Mouse (Mus musculus) E14TG2a.4 (cell line): Measurements from ENCODE around the gene Lix1.

Source experiments
- H3K27me3 ChIP-seq: 2 replicates; pipeline ENCODE4 v1.6.1; 2014; ENCODE audit warnings: low read length, control low read depth; ENCODE audit not compliant: insufficient read depth
- H3K36me3 ChIP-seq: 2 replicates; pipeline ENCODE4 v1.6.1; 2014; ENCODE audit warnings: low read length, control low read depth; ENCODE audit not compliant: insufficient read depth
- H3K4me1 ChIP-seq: replicated peaks from 2 replicates; pipeline ENCODE4 v1.6.1; 2014; ENCODE audit warnings: low read depth, low read length, control low read depth
- H3K4me3 ChIP-seq: replicated peaks from 2 replicates; pipeline ENCODE4 v1.5.1; 2014; ENCODE audit warnings: mild to moderate bottlenecking, low read length
- H3K9me3 ChIP-seq: 2 replicates; pipeline ENCODE4 v1.6.1; 2014; ENCODE audit warnings: low read length, control low read depth
- CTCF ChIP-seq: conservative IDR thresholded peaks from 2 replicates; pipeline ENCODE4 v1.5.1; 2014; ENCODE audit warnings: low read length
- NANOG ChIP-seq: IDR thresholded peaks from 2 replicates; pipeline ENCODE4 v1.6.1; 2014; ENCODE audit warnings: borderline replicate concordance, low read length, mixed read lengths
- POU5F1 ChIP-seq: IDR thresholded peaks from 2 replicates; pipeline ENCODE4 v1.6.1; 2014; ENCODE audit warnings: low read length, borderline replicate concordance

Lix1 gene

DNA sequence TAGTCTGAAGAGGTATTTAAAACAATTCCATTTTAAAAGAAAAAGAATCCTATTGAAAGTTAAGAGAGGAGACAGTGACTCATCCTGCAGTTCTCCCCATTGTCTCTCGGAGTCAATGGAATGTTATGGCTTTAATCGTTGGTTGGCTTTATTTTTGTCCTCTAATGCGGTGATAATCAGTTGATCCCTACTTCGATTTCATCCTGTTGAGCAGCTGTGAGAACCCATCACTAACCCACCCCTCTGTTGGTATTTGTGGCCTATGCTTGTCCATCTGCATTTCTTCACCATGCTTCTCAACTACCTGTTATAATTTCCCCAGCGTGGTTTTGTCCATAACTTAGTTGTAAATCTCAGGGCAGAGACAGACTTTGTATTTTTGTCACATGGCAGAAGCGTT lies 5.7 kb downstream of the Lix1 start:
- peaks cover 85% of the 10 kb centered on the region for H3K4me1 ChIP-seq
- H3K27me3 ChIP-seq: no peaks in the 10 kb centered on the region
- H3K36me3 ChIP-seq: no peaks in the 10 kb centered on the region
- no peak for TF ChIP-seq POU5F1
- TF ChIP-seq CTCF: no peak
- peak; percentile 68; the same call in 1 of the 2 replicates for TF ChIP-seq NANOG
- H3K4me3 ChIP-seq: no peak overlapping the region
- no peaks in the 10 kb centered on the region for H3K9me3 ChIP-seq

DNA sequence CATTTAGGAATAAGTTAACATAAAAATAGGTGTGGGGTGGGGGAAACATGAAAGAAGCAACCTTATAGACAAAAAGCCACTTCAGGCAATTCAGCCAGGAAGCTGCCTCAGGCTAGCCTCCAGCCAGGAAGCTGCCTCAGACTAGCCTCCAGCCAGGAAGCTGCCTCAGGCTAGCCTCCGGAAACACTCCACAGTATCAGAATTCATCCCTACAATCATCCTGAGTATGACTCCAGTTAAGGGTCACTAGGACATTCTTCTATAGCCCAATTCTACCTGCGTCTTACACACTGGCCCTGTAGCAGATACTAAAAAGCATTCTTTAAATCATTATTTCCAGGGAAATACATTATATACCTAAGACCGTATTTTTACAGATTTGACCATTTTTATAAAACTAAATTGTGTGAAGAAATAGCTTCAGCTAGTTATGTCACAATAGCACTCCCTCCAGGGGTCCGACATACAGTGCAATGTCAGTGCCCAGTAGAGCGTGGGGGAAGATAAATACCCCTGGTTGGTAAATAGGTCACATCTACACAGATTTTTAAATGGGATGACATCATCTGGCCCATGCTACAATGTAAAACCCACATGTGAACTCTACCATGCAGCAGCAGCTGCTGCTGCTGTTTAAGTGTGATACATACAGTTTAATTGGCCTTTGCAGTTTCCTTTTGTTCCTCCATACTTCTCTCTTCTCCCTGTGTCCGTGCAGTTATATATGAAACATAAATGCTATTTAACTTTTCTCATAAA lies 6.4 kb downstream of the Lix1 start:
- no peak for TF ChIP-seq NANOG
- TF ChIP-seq POU5F1: no peak
- no peak for TF ChIP-seq CTCF
- Histone ChIP-seq H3K36me3 (no peaks in the 10 kb centered on the region), H3K4me1 (peaks cover 87% of the 10 kb centered on the region), H3K27me3 (no peaks in the 10 kb centered on the region), H3K4me3 (no peak overlapping the region), H3K9me3 (no peaks in the 10 kb centered on the region)

DNA sequence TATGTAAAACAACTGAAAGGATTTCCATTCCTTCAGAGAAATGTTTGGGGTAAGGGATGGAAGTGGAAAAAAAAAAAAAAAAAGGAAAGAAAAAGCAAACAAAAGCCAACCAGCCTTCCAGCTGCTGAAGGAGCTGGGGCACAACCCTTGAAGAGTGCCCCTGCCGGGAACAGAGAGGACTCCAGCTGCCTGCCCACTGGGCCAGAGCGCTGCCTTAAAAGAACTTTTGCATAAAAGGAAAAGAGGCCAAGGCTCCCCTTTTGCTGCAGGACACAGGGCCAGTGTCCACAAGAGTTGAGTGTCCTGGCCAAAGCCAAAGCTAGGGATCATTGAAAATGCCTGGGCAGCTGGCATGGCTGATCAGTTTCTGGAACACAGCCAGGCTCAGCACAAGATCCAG lies 7.1 kb downstream of the Lix1 start:
- Histone ChIP-seq H3K36me3 (no peaks in the 10 kb centered on the region), H3K4me3 (no peak overlapping the region), H3K4me1 (peaks cover 87% of the 10 kb centered on the region), H3K9me3 (no peaks in the 10 kb centered on the region), H3K27me3 (no peaks in the 10 kb centered on the region)
- no peak; the same call in 1 of the 2 replicates for TF ChIP-seq CTCF
- TF ChIP-seq NANOG: no peak
- no peak for TF ChIP-seq POU5F1

DNA sequence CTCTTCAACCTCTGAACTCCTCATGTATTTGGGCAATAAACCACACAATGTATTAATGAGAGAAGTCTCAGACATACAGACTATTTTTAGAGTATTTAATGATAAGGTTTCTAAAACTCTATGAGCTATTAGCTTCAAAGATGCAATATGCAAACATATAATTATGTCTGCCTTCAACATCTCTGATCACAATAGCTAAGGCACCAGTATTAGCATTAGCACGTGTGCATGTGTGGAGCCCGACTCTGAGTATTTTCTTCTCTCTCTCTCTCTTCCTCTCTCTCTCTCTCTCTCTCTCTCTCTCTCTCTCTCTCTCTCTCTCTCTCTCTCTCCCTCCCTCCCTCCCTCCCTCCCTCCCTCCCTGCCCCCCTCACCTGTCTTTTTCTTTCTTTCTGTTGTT lies 9.0 kb downstream of the Lix1 start:
- no peak overlapping the region for H3K4me3 ChIP-seq
- TF ChIP-seq CTCF: no peak
- no peak for TF ChIP-seq POU5F1
- no peak for TF ChIP-seq NANOG
- H3K4me1 ChIP-seq: peaks cover 77% of the 10 kb centered on the region
- H3K27me3 ChIP-seq: no peaks in the 10 kb centered on the region
- H3K9me3 ChIP-seq: no peaks in the 10 kb centered on the region
- no peaks in the 10 kb centered on the region for H3K36me3 ChIP-seq

DNA sequence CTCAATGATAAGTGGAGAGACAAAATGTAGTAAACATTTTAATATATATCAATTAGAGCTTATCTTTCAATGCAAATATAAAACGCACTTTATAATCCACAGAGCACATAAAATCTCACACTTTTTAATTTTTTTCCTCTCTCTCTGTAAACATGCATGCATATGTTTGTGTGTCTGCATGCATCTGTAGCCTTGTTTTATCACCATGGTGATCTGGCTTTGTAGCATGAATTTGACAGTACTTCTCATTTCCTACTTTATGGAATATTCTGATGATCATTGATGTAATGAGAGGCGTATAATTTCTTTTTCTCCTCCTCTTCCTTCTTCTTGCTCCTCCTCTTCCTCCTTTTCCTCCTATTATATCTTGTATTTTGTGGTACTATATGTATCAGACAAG lies 9.7 kb downstream of the Lix1 start:
- no peaks in the 10 kb centered on the region for H3K9me3 ChIP-seq
- H3K4me3 ChIP-seq: no peak overlapping the region
- TF ChIP-seq CTCF (no peak), POU5F1 (no peak), NANOG (no peak)
- H3K36me3 ChIP-seq: no peaks in the 10 kb centered on the region
- no peaks in the 10 kb centered on the region for H3K27me3 ChIP-seq
- peaks cover 71% of the 10 kb centered on the region for H3K4me1 ChIP-seq

DNA sequence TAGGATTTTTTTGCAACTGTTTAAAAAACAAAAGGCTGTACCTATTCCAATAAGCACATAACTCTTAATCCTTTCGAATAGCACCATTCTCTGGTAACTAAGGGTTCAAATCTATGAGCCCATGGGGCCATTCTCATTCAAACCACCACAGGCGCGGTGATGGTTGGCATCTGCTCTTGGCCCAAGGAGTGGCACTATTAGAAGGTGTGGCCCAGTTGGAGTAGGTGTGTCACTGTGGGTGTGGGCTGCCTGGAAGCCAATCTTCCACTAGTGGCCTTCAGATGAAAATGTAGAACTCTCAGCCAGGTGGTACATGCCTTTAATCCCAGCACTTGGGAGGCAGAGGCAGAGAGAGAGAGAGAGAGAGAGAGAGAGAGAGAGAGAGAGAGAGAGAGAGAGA lies 11.7 kb downstream of the Lix1 start:
- Histone ChIP-seq H3K36me3 (no peaks in the 10 kb centered on the region), H3K9me3 (no peaks in the 10 kb centered on the region)
- TF ChIP-seq NANOG (peak; percentile 24; the same call in 1 of the 2 replicates), POU5F1 (no peak)

DNA sequence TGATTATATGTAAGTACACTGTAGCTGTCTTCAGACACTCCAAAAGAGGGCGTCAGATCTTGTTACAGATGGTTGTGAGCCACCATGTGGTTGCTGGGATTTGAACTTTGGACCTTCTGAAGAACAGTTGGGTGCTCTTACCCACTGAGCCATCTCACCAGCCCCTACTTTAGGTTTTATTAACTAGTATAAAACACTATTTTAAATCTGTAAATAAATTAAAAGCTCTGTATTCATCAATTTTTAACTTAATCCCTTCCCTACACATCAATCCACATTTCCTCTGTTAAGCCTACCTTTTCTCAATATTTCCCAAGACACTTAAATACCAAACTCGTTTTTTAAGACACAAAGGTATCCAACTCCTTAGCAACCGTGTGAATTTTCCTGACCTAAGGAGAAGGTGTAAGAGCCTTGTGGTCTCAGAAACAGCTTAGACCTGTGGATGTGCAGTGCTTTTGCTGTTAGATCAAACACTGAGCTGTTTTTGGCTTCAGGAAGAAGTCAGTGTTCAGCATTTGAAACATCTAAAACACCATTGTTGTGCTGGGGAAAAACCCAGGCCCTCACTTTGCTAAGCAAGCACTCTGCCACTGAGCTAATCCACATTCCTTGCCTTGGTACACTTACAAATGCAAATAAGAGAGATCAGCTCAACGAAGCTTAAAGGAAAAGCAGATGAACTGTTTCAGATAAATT lies 22.3 kb downstream of the Lix1 start:
- H3K27me3 ChIP-seq: no peaks in the 10 kb centered on the region
- H3K9me3 ChIP-seq: no peaks in the 10 kb centered on the region

More for the DNA sequence above, 11.7 kb downstream of the Lix1 start:
- Histone ChIP-seq H3K4me1 (peaks cover 53% of the 10 kb centered on the region), H3K4me3 (no peak overlapping the region), H3K27me3 (no peaks in the 10 kb centered on the region)

DNA sequence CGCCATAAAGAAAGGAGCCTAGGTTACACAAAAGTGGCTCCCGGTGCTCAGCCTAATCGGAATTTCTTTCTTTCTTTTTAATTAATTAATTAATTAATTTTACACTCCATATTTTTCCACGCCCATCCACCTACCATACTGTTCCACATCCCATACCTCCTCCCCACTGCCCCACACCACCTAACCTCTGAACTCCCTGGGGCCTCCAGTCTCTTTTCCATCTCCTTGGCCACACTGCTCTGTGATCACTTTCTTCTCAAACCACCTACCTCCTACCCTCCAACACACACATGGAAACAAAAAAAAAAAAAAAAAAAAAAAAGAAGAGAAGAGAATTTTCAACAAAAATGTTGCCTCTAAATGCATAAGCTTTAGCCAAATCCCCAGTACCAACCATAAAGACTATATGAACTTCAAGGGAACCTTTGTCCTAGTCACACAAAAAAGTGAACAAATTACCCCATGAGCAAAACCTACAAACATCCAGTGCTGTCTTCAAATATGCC lies 22.9 kb downstream of the Lix1 start:
- H3K4me1 ChIP-seq: peaks cover 28% of the 10 kb centered on the region

More for the DNA sequence above, 22.3 kb downstream of the Lix1 start:
- no peak for TF ChIP-seq POU5F1
- TF ChIP-seq NANOG: no peak; the same call in 1 of the 2 replicates
- TF ChIP-seq CTCF: no peak
- no peaks in the 10 kb centered on the region for H3K36me3 ChIP-seq
- peaks cover 28% of the 10 kb centered on the region for H3K4me1 ChIP-seq
- H3K4me3 ChIP-seq: no peak overlapping the region

More for the DNA sequence above, 22.9 kb downstream of the Lix1 start:
- H3K4me3 ChIP-seq: no peak overlapping the region
- no peaks in the 10 kb centered on the region for H3K9me3 ChIP-seq
- no peaks in the 10 kb centered on the region for H3K36me3 ChIP-seq
- no peaks in the 10 kb centered on the region for H3K27me3 ChIP-seq
- TF ChIP-seq POU5F1 (no peak), CTCF (no peak), NANOG (no peak)
